Mouse (Mus musculus) CH12.LX (cell line): ENCODE results near the gene Anapc16.

Experiments
- CHD2 ChIP-seq: IDR thresholded peaks from 2 replicates; pipeline ENCODE4 v1.6.1; 2011; ENCODE audit warnings: low read length, improper control_type of control experiment
- CTCF ChIP-seq, 2 experiments: IDR thresholded peaks in 1 of 2; conservative IDR thresholded peaks in 1 of 2; 2 replicates each; pipeline ENCODE4 v1.5.1; 2011 to 2012; ENCODE audit warnings: low read depth in 2 of 2, low read length in 2 of 2, improper control_type of control experiment in 1 of 2, inconsistent platforms in 1 of 2, mild to moderate bottlenecking in 1 of 2, moderate library complexity in 1 of 2
- EP300 ChIP-seq: IDR thresholded peaks from 2 replicates; pipeline ENCODE4 v1.6.1; 2011; ENCODE audit warnings: low read length, improper control_type of control experiment
- GABPA ChIP-seq: IDR thresholded peaks from 2 replicates; pipeline ENCODE4 v1.6.1; 2012; ENCODE audit warnings: low read depth, low read length, improper control_type of control experiment, inconsistent platforms; ENCODE audit not compliant: insufficient replicate concordance
- JUN ChIP-seq: IDR thresholded peaks from 2 replicates; pipeline ENCODE4 v1.6.1; 2011; ENCODE audit warnings: low read depth, mild to moderate bottlenecking, low read length, improper control_type of control experiment, moderate library complexity; ENCODE audit not compliant: insufficient read depth
- MEF2A ChIP-seq: IDR thresholded peaks from 2 replicates; pipeline ENCODE4 v1.6.1; 2014; ENCODE audit warnings: low read depth, mild to moderate bottlenecking, inconsistent platforms, low read length, improper control_type of control experiment, borderline replicate concordance
- POLR2A ChIP-seq: IDR thresholded peaks from 2 replicates; pipeline ENCODE4 v1.6.1; 2011; ENCODE audit warnings: low read depth, mild to moderate bottlenecking, improper control_type of control experiment, low read length
- POLR2AphosphoS2 ChIP-seq: IDR thresholded peaks from 2 replicates; pipeline ENCODE4 v1.6.1; 2011; ENCODE audit warnings: low read depth, low read length, improper control_type of control experiment
- TBP ChIP-seq: conservative IDR thresholded peaks from 2 replicates; pipeline ENCODE4 v1.6.1; 2011; ENCODE audit warnings: low read depth, low read length, improper control_type of control experiment
- USF1 ChIP-seq: IDR thresholded peaks from 2 replicates; pipeline ENCODE4 v1.6.1; 2014; ENCODE audit warnings: low read depth, mild to moderate bottlenecking, inconsistent platforms, low read length, improper control_type of control experiment
- ZMIZ1 ChIP-seq: IDR thresholded peaks from 2 replicates; pipeline ENCODE4 v1.6.1; 2012; ENCODE audit warnings: low read depth, mild to moderate bottlenecking, inconsistent platforms, low read length, improper control_type of control experiment

DNA sequence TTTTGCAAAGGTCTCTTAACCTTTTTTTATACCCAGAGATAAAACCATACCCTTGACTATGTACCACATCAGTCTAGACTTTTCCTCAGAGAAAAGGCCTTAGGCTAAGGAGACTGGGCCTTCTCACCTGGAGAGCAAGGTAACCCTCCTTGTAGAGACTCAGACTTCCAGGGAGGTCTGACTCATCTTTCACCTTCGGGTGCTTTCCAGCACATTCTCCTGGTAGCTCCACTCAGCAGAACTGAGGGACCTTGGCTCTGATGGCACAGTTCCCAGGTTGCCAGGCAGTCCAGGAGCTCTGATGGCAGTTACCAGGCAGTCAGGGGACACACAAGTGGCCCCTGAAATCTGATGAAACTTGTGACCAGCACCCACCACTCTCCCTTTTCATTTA, 53.7 kb downstream of the Anapc16 start:
- TF ChIP-seq CTCF (conservative IDR thresholded peaks at IDR 0.05 in 1 of 2, IDR thresholded peaks at IDR 0.05 in 1 of 2; ENCODE audit: low read depth in 2 of 2, low read length in 2 of 2) (no peak), ZMIZ1 (peak; percentile 93), POLR2AphosphoS2 (peak; percentile 83), CHD2 (peak; percentile 32; the same call in 1 of the 2 replicates), POLR2A (peak; percentile 43; the same call in 1 of the 2 replicates), TBP (no peak), GABPA (no peak), MEF2A (no peak), EP300 (no peak), JUN (no peak), USF1 (no peak)
